Mouse (Mus musculus) CH12.LX (cell line): Measurements from ENCODE around the gene Ttc39b. TPM values are rescaled to one million over a fixed set of nuclear protein-coding genes. Genes with fewer than 3 reads are reported as not detected.

Experiments used
- DNase-seq: peaks from one replicate; pipeline ENCODE4 v3.0.0-alpha.2; 2013; ENCODE audit errors: extremely low read depth
- H3K27ac ChIP-seq: 2 replicates; pipeline ENCODE4 v1.5.1; 2012; ENCODE audit warnings: low read depth, mild to moderate bottlenecking, control low read depth, moderate library complexity; ENCODE audit not compliant: insufficient read depth
- H3K27me3 ChIP-seq: replicated peaks from 2 replicates; pipeline ENCODE3; 2012; ENCODE audit warnings: inconsistent platforms
- H3K36me3 ChIP-seq, 2 experiments: replicated peaks in 1 of 2; 2 replicates each; pipeline versions ENCODE3 to v1.6.1; 2012; ENCODE audit warnings: inconsistent platforms in 1 of 2, low read length in 1 of 2, mild to moderate bottlenecking in 1 of 2, mixed read lengths in 1 of 2, moderate library complexity in 1 of 2; ENCODE audit not compliant: control insufficient read depth in 1 of 2, insufficient read depth in 1 of 2
- H3K4me1 ChIP-seq, 2 experiments: 2 replicates each; pipeline ENCODE4 v1.6.1; 2012; ENCODE audit warnings: inconsistent platforms in 1 of 2, moderate library complexity in 1 of 2; ENCODE audit not compliant: insufficient read depth in 2 of 2, control insufficient read depth in 1 of 2
- H3K4me2 ChIP-seq: 2 replicates; pipeline ENCODE4 v1.6.1; 2012; ENCODE audit warnings: low read depth, mild to moderate bottlenecking, control low read depth; ENCODE audit not compliant: poor library complexity, insufficient read depth, severe bottlenecking
- H3K4me3 ChIP-seq, 3 experiments: fragments of 150-350 bp in 1 of 3; sonication (generic) in 1 of 3; replicated peaks in 1 of 3; 2 replicates each; pipeline versions ENCODE3 to v1.5.1; 2011 to 2012; ENCODE audit warnings: low read depth in 2 of 3, low read length in 2 of 3, mild to moderate bottlenecking in 2 of 3, moderate library complexity in 2 of 3, control low read depth in 1 of 3, improper control_type of control experiment in 1 of 3, inconsistent platforms in 1 of 3, mixed read lengths in 1 of 3; ENCODE audit not compliant: poor library complexity in 1 of 3
- H3K79me2 ChIP-seq: replicated peaks from 2 replicates; pipeline ENCODE4 v1.6.1; 2012; ENCODE audit warnings: mild to moderate bottlenecking, moderate library complexity; ENCODE audit not compliant: control insufficient read depth, poor library complexity, insufficient read depth, severe bottlenecking; ENCODE audit errors: extremely low read depth
- H3K9ac ChIP-seq: 2 replicates; pipeline ENCODE4 v1.6.1; 2012; ENCODE audit warnings: low read depth, mild to moderate bottlenecking, control low read depth, moderate library complexity; ENCODE audit not compliant: insufficient read depth
- H3K9me3 ChIP-seq: replicated peaks from 2 replicates; pipeline ENCODE3; 2012; ENCODE audit warnings: low read length, inconsistent platforms, mixed read lengths
- BHLHE40 ChIP-seq: IDR thresholded peaks from 2 replicates; pipeline ENCODE4 v1.6.1; 2011; ENCODE audit warnings: mild to moderate bottlenecking, low read depth, low read length, improper control_type of control experiment
- CHD1 ChIP-seq: IDR thresholded peaks from 2 replicates; pipeline ENCODE4 v1.6.1; 2012; ENCODE audit warnings: low read depth, low read length, improper control_type of control experiment, inconsistent platforms
- CTCF ChIP-seq, 2 experiments: IDR thresholded peaks in 1 of 2; conservative IDR thresholded peaks in 1 of 2; 2 replicates each; pipeline ENCODE4 v1.5.1; 2011 to 2012; ENCODE audit warnings: low read depth in 2 of 2, low read length in 2 of 2, improper control_type of control experiment in 1 of 2, inconsistent platforms in 1 of 2, mild to moderate bottlenecking in 1 of 2, moderate library complexity in 1 of 2
- E2F4 ChIP-seq: IDR thresholded peaks from 2 replicates; pipeline ENCODE4 v1.6.1; 2011; ENCODE audit warnings: low read depth, low read length, improper control_type of control experiment; ENCODE audit not compliant: insufficient replicate concordance
- ELF1 ChIP-seq: IDR thresholded peaks from 2 replicates; pipeline ENCODE4 v1.6.1; 2014; ENCODE audit warnings: low read depth, mild to moderate bottlenecking, inconsistent platforms, low read length, improper control_type of control experiment
- ETS1 ChIP-seq: conservative IDR thresholded peaks from 2 replicates; pipeline ENCODE4 v1.6.1; 2012; ENCODE audit warnings: low read depth, mild to moderate bottlenecking, inconsistent platforms, low read length, improper control_type of control experiment, moderate library complexity
- GABPA ChIP-seq: IDR thresholded peaks from 2 replicates; pipeline ENCODE4 v1.6.1; 2012; ENCODE audit warnings: low read depth, low read length, improper control_type of control experiment, inconsistent platforms; ENCODE audit not compliant: insufficient replicate concordance
- JUN ChIP-seq: IDR thresholded peaks from 2 replicates; pipeline ENCODE4 v1.6.1; 2011; ENCODE audit warnings: low read depth, mild to moderate bottlenecking, low read length, improper control_type of control experiment, moderate library complexity; ENCODE audit not compliant: insufficient read depth
- JUND ChIP-seq: conservative IDR thresholded peaks from 2 replicates; pipeline ENCODE4 v1.6.1; 2011; ENCODE audit warnings: low read depth, low read length, improper control_type of control experiment
- MAX ChIP-seq: IDR thresholded peaks from 2 replicates; pipeline ENCODE4 v1.6.1; 2011; ENCODE audit warnings: low read length, improper control_type of control experiment
- MAZ ChIP-seq: IDR thresholded peaks from 2 replicates; pipeline ENCODE4 v1.6.1; 2012; ENCODE audit warnings: low read depth, mild to moderate bottlenecking, inconsistent platforms, low read length, improper control_type of control experiment, moderate library complexity
- MXI1 ChIP-seq: IDR thresholded peaks from 2 replicates; pipeline ENCODE4 v1.6.1; 2011; ENCODE audit warnings: mild to moderate bottlenecking, low read depth, low read length, improper control_type of control experiment
- MYC ChIP-seq: IDR thresholded peaks from 2 replicates; pipeline ENCODE4 v1.6.1; 2011; ENCODE audit warnings: low read depth, mild to moderate bottlenecking, improper control_type of control experiment, low read length
- NELFE ChIP-seq: IDR thresholded peaks from 2 replicates; pipeline ENCODE4 v1.6.1; 2011; ENCODE audit warnings: low read depth, low read length, improper control_type of control experiment
- PAX5 ChIP-seq: IDR thresholded peaks from 2 replicates; pipeline ENCODE4 v1.6.1; 2012; ENCODE audit warnings: low read length, inconsistent platforms, mixed read lengths
- POLR2A ChIP-seq: IDR thresholded peaks from 2 replicates; pipeline ENCODE4 v1.6.1; 2011; ENCODE audit warnings: low read depth, mild to moderate bottlenecking, improper control_type of control experiment, low read length
- POLR2AphosphoS2 ChIP-seq: IDR thresholded peaks from 2 replicates; pipeline ENCODE4 v1.6.1; 2011; ENCODE audit warnings: low read depth, low read length, improper control_type of control experiment
- RAD21 ChIP-seq: IDR thresholded peaks from 2 replicates; pipeline ENCODE4 v1.6.1; 2011; ENCODE audit warnings: low read depth, mild to moderate bottlenecking, low read length, improper control_type of control experiment, moderate library complexity
- SMC3 ChIP-seq: IDR thresholded peaks from 2 replicates; pipeline ENCODE4 v1.6.1; 2011; ENCODE audit warnings: low read depth, low read length, improper control_type of control experiment
- TBP ChIP-seq: conservative IDR thresholded peaks from 2 replicates; pipeline ENCODE4 v1.6.1; 2011; ENCODE audit warnings: low read depth, low read length, improper control_type of control experiment
- TCF12 ChIP-seq: IDR thresholded peaks from 2 replicates; pipeline ENCODE4 v1.6.1; 2014; ENCODE audit warnings: low read depth, mild to moderate bottlenecking, inconsistent platforms, low read length, improper control_type of control experiment
- USF1 ChIP-seq: IDR thresholded peaks from 2 replicates; pipeline ENCODE4 v1.6.1; 2014; ENCODE audit warnings: low read depth, mild to moderate bottlenecking, inconsistent platforms, low read length, improper control_type of control experiment
- USF2 ChIP-seq: conservative IDR thresholded peaks from 2 replicates; pipeline ENCODE4 v1.6.1; 2011; ENCODE audit warnings: low read depth, low read length, improper control_type of control experiment
- ZC3H11A ChIP-seq: IDR thresholded peaks from 2 replicates; pipeline ENCODE4 v1.6.1; 2012; ENCODE audit warnings: low read depth, mild to moderate bottlenecking, inconsistent platforms, low read length, improper control_type of control experiment
- ZKSCAN1 ChIP-seq: IDR thresholded peaks from 2 replicates; pipeline ENCODE4 v1.6.1; 2012; ENCODE audit warnings: low read depth, inconsistent platforms, low read length, improper control_type of control experiment, borderline replicate concordance
- ZNF384 ChIP-seq: IDR thresholded peaks from 2 replicates; pipeline ENCODE4 v1.6.1; 2012; ENCODE audit warnings: low read depth, low read length, improper control_type of control experiment, inconsistent platforms
- dilution Hi-C: fragments of 300-500 bp; cut with MboI; formaldehyde crosslinking; loops from 2 replicates; pipeline ENCODE4 v1.14.3; 2020; ENCODE audit warnings: low sequenced_read_pairs; ENCODE audit not compliant: extremely low pct_unique_long_range_greater_than_20kb, extremely low pct_ligation_motif_present
- in situ Hi-C: fragments of 300-500 bp; cut with MboI; formaldehyde crosslinking; loops from 3 replicates; pipeline ENCODE4 v1.14.3; 2019; ENCODE audit warnings: low sequenced_read_pairs, low pct_ligation_motif_present, low pct_unique_long_range_greater_than_20kb, mixed read lengths
- polyA plus RNA-seq: library from polyadenylated mRNA; unstranded; fragments of >175 nt; gene quantifications from 2 replicates; pipeline ENCODE4 v1.2.1, GENCODE M21; 2012; ENCODE audit warnings: low read depth; ENCODE audit not compliant: insufficient read length
- total RNA-seq, 2 experiments: library from RNA; depleted of rRNA; stranded (reverse); fragments of 300-350 nt in 1 of 2; fragments of >200 nt in 1 of 2; gene quantifications; 2 replicates each; pipeline ENCODE4 v1.2.3; 2012 to 2014

Ttc39b gene
- total and polyA plus RNA-seq, 3 experiments: 12.6 to 16.7 (median 15.7) TPM

DNA sequence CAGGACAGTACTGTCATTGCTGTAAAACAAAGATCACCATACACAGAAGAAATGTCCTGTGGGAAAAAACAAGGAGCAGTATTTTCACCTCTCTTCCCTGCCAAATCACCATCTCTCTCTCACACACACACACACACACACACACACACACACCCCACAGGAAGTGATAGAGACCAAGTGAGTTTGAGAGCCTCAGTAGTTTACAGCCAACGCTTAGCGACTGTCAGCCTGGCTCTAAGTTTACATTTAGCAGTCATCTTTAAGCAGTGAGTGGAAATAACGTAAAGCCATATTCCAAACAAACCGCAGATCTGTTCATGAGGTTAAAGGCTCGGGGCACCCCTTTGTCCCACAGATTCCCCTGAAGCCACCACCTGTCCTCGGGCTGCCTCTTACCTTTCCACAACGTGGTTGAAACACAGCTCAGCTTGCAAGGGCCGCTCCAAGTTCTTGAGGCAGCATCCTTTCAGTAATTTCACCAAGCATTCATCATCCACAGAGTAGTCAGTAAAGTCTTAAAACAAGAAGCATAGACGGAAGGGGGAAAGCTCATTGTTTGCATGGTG, 91.7 kb downstream of the Ttc39b start:
- Histone ChIP-seq H3K36me3 (peaks cover 49 to 82% of the 10 kb centered on the region in 2 experiments), H3K9me3 (no peaks in the 10 kb centered on the region), H3K4me1 (no peaks in the 10 kb centered on the region), H3K27ac (no peak overlapping the region), H3K27me3 (no peaks in the 10 kb centered on the region), H3K79me2 (no peaks in the 10 kb centered on the region), H3K4me3 (no peak overlapping the region), H3K9ac (no peak overlapping the region), H3K4me2 (no peak overlapping the region)
- DNase-seq: no peak
- dilution Hi-C loops (no loop called here), in situ Hi-C loops (no loop called here)
- TF ChIP-seq JUN (no peak), CHD1 (no peak), POLR2AphosphoS2 (no peak)

DNA sequence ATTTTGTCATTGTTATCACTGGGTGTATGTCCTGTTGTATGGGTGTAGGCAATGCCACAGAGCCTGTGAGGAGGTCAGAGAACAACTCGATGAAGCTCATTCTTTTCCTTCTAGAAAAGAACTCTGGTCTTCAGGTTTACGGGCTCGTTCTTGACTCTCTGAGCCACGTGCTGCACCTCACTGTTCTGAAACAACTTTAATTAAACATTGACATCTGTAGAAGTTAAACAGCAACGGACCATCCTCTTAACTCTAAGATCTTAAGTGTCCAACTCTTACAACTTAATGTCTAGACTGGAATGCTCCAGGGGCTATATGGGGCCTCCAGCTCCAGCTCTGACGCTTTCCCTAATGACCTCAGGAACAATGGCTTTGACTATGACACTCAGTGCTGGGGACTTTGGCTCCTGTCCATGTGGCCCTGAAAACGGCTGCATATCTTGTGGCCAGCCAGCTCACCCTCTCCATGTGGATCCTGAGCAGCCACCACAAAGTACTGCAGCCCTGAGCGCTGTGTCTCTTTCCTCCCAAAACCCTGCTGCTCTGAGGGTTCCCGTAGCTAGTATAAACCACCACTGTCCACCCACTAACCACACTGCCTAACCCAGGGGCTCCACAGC, 95.3 kb downstream of the Ttc39b start:
- H3K36me3 ChIP-seq: peaks cover 42 to 78% of the 10 kb centered on the region in 2 experiments
- in situ Hi-C loops: no loop called here

DNA sequence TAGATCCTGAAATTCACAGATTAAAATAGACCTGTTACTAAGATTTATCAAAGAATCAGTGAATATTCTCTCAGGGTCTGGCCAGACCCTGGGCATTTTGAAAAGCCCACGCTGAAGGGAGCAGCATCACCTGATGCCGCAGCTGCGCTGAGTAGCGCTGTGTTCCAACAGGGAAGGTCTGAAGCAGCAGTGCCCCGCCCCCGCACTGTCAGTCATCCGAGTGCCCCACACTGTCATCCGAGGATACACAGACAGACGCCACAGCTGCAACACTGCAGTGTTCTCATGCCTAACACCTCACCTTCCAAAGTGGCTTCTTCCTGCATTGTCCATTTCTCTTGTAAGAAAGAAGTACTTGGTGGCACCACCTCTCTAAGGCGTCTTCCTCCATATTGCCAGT, 96.0 kb downstream of the Ttc39b start:
- Histone ChIP-seq H3K4me3 (no peak overlapping the region), H3K79me2 (no peaks in the 10 kb centered on the region), H3K9ac (no peak overlapping the region), H3K4me1 (peaks cover 4 to 12% of the 10 kb centered on the region in 2 experiments), H3K27ac (no peak overlapping the region), H3K9me3 (no peaks in the 10 kb centered on the region), H3K27me3 (no peaks in the 10 kb centered on the region), H3K36me3 (peaks cover 37 to 71% of the 10 kb centered on the region in 2 experiments), H3K4me2 (no peak overlapping the region)
- TF ChIP-seq MXI1: no peak
- no peak for TF ChIP-seq CTCF (conservative IDR thresholded peaks at IDR 0.05 in 1 of 2, IDR thresholded peaks at IDR 0.05 in 1 of 2; ENCODE audit: low read depth in 2 of 2, low read length in 2 of 2)
- no peak for TF ChIP-seq TCF12
- no peak for TF ChIP-seq MYC
- TF ChIP-seq PAX5: no peak
- TF ChIP-seq POLR2AphosphoS2: no peak
- TF ChIP-seq USF2: no peak
- no peak for TF ChIP-seq MAX
- no peak for TF ChIP-seq USF1
- TF ChIP-seq POLR2A: no peak
- no peak for TF ChIP-seq ELF1
- TF ChIP-seq ZC3H11A: no peak
- no peak for TF ChIP-seq JUND
- TF ChIP-seq JUN: no peak
- TF ChIP-seq BHLHE40: no peak
- TF ChIP-seq ZKSCAN1: no peak
- TF ChIP-seq TBP: no peak
- TF ChIP-seq NELFE: no peak
- no peak for TF ChIP-seq SMC3
- in situ Hi-C loops (no loop called here), dilution Hi-C loops (no loop called here)
- no peak for DNase-seq

More for the DNA sequence above, 95.3 kb downstream of the Ttc39b start:
- Histone ChIP-seq H3K27ac (no peak overlapping the region), H3K79me2 (no peaks in the 10 kb centered on the region), H3K9ac (no peak overlapping the region), H3K4me2 (no peak overlapping the region), H3K9me3 (no peaks in the 10 kb centered on the region), H3K27me3 (no peaks in the 10 kb centered on the region), H3K4me1 (peaks cover 2 to 5% of the 10 kb centered on the region in 2 experiments; a peak in 2 of 4 replicates), H3K4me3 (no peak overlapping the region)
- dilution Hi-C loops: no loop called here
- TF ChIP-seq MAZ: no peak
- TF ChIP-seq JUND: no peak
- no peak for TF ChIP-seq SMC3
- TF ChIP-seq BHLHE40: no peak
- no peak for TF ChIP-seq ZNF384
- no peak for TF ChIP-seq MXI1
- TF ChIP-seq ETS1: no peak
- no peak for TF ChIP-seq TBP
- no peak for TF ChIP-seq RAD21
- no peak for TF ChIP-seq TCF12
- no peak for TF ChIP-seq GABPA
- no peak for TF ChIP-seq ZC3H11A
- TF ChIP-seq E2F4: no peak
- DNase-seq: no peak
